10 mouse cellular contexts compared by ENCODE assay signal in genomic region chr11:22873383-22873782, GRCm38 (mm10). TPM values are rescaled to one million over a fixed set of nuclear protein-coding genes. Genes with fewer than 3 reads are reported as not detected.
DNase-seq lines count a peak whose midpoint lies in the region; ATAC-seq and TF ChIP-seq lines count a peak whose summit lies in the region.
"Had no signal": no experiment of that assay in that cellular context is flagged by ENCODE, and none has a peak within 500 bp of the region (broad histone marks: within the 10 kb centered on the region; RNA-seq: fewer than 3 reads in every experiment).

No protein-coding gene starts in this region.

- no peaks in the 10 kb centered on the region for H3K9me3 ChIP-seq in heart, postnatal 0 days (replicated peaks; ENCODE audit: control insufficient read depth, low read length)
- no peaks in the 10 kb centered on the region for H3K9me3 ChIP-seq in midbrain, embryonic 10.5 days (replicated peaks)

- H3K36me3 ChIP-seq in testis, adult 2 months (ENCODE audit: control insufficient read depth, insufficient read depth, low read length) = no peaks in the 10 kb centered on the region
- no peaks in the 10 kb centered on the region for H3K36me3 ChIP-seq in heart, postnatal 0 days (replicated peaks; ENCODE audit: control insufficient read depth, insufficient read depth, low read length)
- H3K36me3 ChIP-seq in midbrain, embryonic 10.5 days = no peaks in the 10 kb centered on the region

- no peak for TF ChIP-seq CTCF in testis, adult 2 months (IDR thresholded peaks at IDR 0.05; ENCODE audit: control insufficient read depth, insufficient read depth, insufficient replicate concordance, low read depth, low read length)
- no peak for TF ChIP-seq CTCF in heart, postnatal 0 days (IDR thresholded peaks at IDR 0.05; ENCODE audit: low read depth)
- TF ChIP-seq CTCF in layer of hippocampus, adult 2 months (conservative IDR thresholded peaks at IDR 0.05) = no peak

- no peak overlapping the region for H3K4me2 ChIP-seq in heart, postnatal 0 days (ENCODE audit: low read depth, low read length)
- H3K4me2 ChIP-seq: hindbrain, embryonic 14.5 days had no signal

- no peaks in the 10 kb centered on the region for H3K27me3 ChIP-seq in testis, adult 2 months (ENCODE audit: control insufficient read depth, insufficient read depth, low read length)
- H3K27me3 ChIP-seq in heart, postnatal 0 days (ENCODE audit: control insufficient read depth, insufficient read depth, low read length) = no peaks in the 10 kb centered on the region
- no peaks in the 10 kb centered on the region for H3K27me3 ChIP-seq in midbrain, embryonic 10.5 days (ENCODE audit: low read depth, poor library complexity, severe bottlenecking)

- DNase-seq in kidney, adult 11 months = peak; percentile 20
- no peak for DNase-seq in kidney, postnatal 10 days
- DNase-seq in testis, postnatal 10 days (ENCODE audit: low spot score) = no peak
- DNase-seq in heart, postnatal 0 days (ENCODE audit: low spot score) = no peak
- no peak for DNase-seq in thymus, postnatal 36 days
- no peak for DNase-seq in layer of hippocampus, adult 2 months (ENCODE audit: low spot score in 2 of 2)
- DNase-seq in midbrain, embryonic 10.5 days (ENCODE audit: low spot score) = no peak
- DNase-seq: adrenal gland, postnatal 36 days had no signal

- TF ChIP-seq POLR2A in testis, adult 2 months (IDR thresholded peaks at IDR 0.05; ENCODE audit: control insufficient read depth, low read depth, low read length) = no peak

- TF ChIP-seq EP300 in heart, postnatal 0 days (IDR thresholded peaks at IDR 0.05; ENCODE audit: low read depth) = no peak

- H3K27ac ChIP-seq in testis, adult 2 months (ENCODE audit: control insufficient read depth, insufficient read depth, low read depth, low read length) = peak overlapping the region; percentile 73
- peak overlapping the region; percentile 40 for H3K27ac ChIP-seq in heart, postnatal 0 days (ENCODE audit: low read depth)
- no peak overlapping the region for H3K27ac ChIP-seq in layer of hippocampus, adult 2 months
- H3K27ac ChIP-seq in midbrain, embryonic 10.5 days (replicated peaks) = no peak overlapping the region

- WGBS in heart, postnatal 0 days = 56% methylated on average over 4 of the region's 4 CpGs
- 64% methylated on average over 4 of the region's 4 CpGs for WGBS in midbrain, embryonic 10.5 days

- ATAC-seq in heart, postnatal 0 days (ENCODE audit: insufficient read depth, low read depth) = no peak

- no peak overlapping the region for H3K9ac ChIP-seq in heart, postnatal 0 days (replicated peaks; ENCODE audit: low read depth, low read length)
- H3K9ac ChIP-seq: hindbrain, embryonic 14.5 days had no signal

- H3K4me1 ChIP-seq in testis, adult 2 months (ENCODE audit: control insufficient read depth, insufficient read depth, low read length) = peaks cover 4% of the 10 kb centered on the region
- peaks cover 12% of the 10 kb centered on the region; the same call in 1 of the 2 replicates for H3K4me1 ChIP-seq in heart, postnatal 0 days (ENCODE audit: control insufficient read depth, insufficient read depth)
- no peaks in the 10 kb centered on the region for H3K4me1 ChIP-seq in midbrain, embryonic 10.5 days

- no peak overlapping the region for H3K4me3 ChIP-seq in testis, adult 2 months (ENCODE audit: control insufficient read depth, low read depth, low read length)
- H3K4me3 ChIP-seq in heart, postnatal 0 days (ENCODE audit: low read depth, low read length) = no peak overlapping the region
- H3K4me3 ChIP-seq in layer of hippocampus, adult 2 months = no peak overlapping the region
- H3K4me3 ChIP-seq in midbrain, embryonic 10.5 days = no peak overlapping the region

RNA-seq across cellular contexts. Expression of gene B3gnt2, which starts 12.6 kb away (rescaled TPM):
- 1.2 and 1.6 TPM in 2 replicates for polyA plus RNA-seq in testis, adult 2 months (2012; rRNA removed)
- total RNA-seq in heart, postnatal 0 days (2014; rRNA removed; ENCODE audit: low replicate concordance) = 14.3 and 22.6 TPM in 2 replicates
- polyA plus RNA-seq in heart, postnatal 0 days (2015; fragmentation: Nextera tagmentation; extraction: Ambion mirVana) = 5.1 and 5.9 TPM in 2 replicates
- total RNA-seq in layer of hippocampus, adult 2 months (2021) = 10 to 100 TPM; 12.8 to 18.3 TPM
- 1.9 and 2.7 TPM in 2 replicates for polyA plus RNA-seq in midbrain, embryonic 10.5 days (2016; fragmentation: Nextera tagmentation; extraction: Ambion mirVana)

Comparison
In these comparisons a context has a peak if more than half of its experiments do, and no peak if none do; other contexts are left out.
1. H3K27ac ChIP-seq: peak in testis, adult 2 months (single experiment) and heart, postnatal 0 days (single experiment); none in layer of hippocampus, adult 2 months (single experiment) and midbrain, embryonic 10.5 days (single experiment).